Mouse (Mus musculus) hindlimb bud, embryonic 11.5 days (tissue): ENCODE data around the gene Insl5.

Source experiments
- DNase-seq: peaks from one replicate; pipeline ENCODE4 v3.0.0-alpha.2; 2012; ENCODE audit warnings: low read depth, low spot score; ENCODE audit errors: extremely low spot score

Gene Insl5

DNA sequence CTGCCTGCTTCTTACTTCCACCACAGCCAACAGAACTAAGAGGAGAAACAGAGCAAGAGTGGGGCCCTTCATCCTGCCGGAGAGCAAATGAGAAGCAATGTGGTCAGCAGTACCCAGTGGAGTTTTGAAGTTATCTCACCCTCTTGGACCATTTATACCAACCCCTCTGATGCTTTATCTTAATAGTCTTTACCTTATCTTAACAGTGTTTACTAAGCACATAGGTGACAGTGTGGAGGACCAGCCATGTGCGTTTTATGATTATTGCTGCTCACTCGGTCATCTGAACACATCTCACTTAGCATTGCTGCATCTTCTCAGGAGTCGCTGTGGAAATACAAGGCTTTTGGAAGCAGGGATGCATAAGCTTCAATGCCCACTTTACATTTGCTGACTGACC lies at the start of gene Insl5:
Insl5 (minus strand) TSS at position 222 of the 400 bp plus-strand sequence.
- no peak for DNase-seq

DNA sequence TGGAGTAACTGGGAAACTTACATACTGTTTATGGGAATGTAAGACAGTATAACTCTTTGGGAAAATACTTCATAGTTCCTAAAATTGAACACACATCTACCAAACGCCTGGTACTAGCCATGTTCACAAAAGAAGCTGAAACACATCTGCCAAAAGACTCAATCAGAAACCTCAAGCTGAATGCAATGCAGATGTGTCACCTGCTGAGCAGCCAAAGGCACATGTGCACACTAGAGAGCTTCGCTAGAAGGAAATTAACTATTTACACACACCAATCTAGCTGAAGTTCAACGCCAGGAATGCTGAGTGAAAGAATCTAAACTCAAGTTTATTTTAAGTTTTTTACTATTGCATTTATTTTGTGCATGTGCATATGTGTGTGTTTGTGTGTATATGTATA lies 44.0 kb upstream of the Insl5 start:
- DNase-seq: no peak

DNA sequence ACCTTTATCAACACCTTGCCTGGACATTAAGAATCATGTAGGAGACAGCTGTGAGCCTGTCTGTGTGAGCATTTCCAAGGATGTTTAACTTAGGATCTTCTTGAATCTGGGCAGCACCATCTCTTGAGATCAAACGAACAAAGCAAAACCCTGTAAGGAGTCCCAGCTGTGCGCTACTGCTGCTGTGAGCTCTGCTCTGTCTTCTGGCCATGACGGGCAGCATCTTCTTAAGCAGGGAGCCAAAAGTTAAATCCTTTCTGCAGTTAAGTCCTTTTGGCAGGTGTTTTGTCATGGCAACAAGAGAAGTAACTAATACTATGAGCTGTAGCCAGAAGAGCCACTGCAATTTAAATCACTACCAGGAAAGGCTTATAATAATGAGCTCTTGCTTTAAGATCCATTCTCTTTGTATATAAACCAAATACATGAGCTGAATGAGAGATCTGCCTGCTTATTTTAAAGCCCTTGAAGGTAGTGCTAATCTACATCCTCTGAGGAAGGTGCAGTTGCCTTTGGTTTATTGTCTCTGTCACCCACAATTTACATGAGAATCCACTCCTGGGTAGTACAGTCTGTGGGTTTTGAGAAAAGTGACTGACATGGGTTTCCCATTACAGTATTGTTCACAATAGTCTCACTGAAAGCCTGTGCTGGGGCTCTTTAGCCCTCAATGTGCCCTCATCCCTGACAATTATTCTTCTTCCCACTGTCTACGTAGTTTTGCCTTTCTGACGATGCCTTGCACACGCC lies 41.4 kb upstream of the Insl5 start:
- no peak for DNase-seq

DNA sequence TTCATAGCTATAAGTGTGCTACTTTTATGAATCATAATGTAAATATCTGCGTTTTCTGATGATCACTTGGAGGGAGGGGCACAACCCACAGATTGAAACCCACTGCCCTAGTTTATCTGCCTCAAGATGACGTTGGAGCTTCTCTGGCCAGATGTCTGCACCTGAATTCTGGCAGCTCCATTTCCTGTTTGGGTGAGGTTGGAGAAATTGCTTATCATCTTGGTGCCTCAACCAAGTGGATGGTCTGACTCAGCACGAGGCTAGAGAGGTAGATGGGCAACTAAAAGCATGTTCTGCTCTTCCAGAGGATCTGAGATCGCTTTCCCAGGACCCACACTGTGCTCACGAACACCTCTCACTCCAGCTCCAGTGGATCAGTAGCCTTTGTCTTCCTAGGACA lies 38.3 kb upstream of the Insl5 start:
- DNase-seq: no peak

DNA sequence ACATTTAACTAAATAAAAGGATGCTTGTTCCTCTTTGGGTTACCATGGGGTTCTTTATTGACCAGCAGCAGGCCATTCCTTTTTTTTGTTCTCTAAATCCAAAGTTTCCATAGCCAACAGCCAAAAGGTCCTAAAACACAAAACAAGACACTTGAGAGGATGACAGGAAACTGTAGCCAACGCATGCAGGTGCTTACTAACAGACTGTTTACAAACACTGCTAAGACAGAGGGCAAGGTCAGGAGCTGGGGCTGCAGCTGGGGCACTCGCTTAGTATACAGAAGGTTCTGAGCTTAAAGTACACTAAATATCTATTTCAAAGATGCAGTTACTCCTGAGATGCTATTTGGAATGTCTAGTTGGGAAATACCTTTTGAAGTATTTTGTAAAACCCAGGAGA lies 37.8 kb upstream of the Insl5 start:
- no peak for DNase-seq

DNA sequence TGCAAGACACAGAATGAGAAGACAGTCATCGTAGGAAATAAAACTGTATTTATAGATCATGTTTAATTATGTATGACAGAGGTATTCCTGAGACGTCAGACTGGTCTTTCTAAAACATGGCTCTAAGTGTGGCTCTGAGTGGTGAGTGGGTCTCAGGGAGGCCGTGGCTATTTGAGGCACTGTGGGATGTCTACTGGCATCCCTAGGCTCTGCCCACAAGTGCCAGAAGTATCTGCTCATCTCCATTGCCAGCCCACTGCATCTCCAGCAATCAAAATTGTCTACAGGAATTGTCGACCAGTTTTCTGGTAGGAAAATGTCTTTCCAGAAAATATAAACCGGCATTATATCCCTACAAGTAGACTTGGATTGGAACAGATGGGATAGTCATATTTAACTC lies 30.3 kb upstream of the Insl5 start:
- DNase-seq: no peak

DNA sequence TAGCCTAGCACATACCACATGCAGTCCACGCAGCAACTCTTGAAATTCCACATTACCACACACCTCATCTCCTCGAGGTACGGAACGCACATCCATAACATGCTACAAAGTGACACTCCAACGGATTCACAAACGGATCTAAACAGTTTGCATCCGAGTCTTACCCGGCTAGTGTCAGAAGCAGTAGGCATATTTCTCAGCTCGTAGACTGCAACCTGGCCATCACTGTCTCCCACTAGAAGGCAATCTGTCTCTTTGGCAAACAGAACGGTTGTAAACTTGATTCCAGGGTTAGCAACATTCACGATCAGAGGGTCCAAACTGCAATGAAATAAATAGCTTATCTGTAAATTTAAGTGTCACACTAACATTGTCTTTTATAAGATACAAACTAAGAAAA lies 21.4 kb upstream of the Insl5 start:
- DNase-seq: no peak

DNA sequence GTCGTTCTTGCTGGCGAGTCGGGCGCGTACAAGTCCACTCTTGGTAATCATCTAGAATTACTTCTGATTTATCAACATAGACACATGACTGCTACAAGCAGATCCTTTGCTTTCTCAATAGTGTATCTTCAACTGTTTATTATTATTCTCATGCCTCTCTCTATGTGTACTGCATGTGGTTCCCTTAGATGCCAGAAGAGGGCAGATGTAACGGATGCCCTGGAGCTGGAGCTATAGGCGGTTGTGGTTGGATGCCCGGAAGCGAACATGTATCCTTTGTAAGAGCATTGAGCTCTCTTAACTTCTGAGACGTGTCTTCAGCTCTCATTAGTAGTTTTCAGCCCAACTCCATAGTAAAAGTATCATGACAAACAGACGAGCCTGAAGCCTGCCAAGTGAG lies 16.4 kb upstream of the Insl5 start:
- no peak for DNase-seq

DNA sequence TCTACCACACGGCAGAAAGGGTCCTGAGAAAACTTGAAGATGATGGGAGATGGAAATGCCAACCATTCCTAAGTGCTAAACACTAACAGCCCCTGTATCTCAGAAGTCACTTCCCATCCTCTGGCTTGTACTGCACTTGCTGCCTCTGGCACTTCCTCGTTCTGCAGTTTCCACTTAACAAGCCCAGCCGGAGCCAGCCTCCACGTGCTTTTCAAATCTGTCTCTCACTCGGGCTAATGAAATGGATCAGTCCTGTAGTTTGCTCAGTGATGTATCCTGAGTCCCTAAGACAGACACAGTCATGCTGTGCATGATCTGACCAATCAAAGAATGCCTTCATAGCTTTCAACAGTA lies 13.2 kb upstream of the Insl5 start:
- DNase-seq: no peak

DNA sequence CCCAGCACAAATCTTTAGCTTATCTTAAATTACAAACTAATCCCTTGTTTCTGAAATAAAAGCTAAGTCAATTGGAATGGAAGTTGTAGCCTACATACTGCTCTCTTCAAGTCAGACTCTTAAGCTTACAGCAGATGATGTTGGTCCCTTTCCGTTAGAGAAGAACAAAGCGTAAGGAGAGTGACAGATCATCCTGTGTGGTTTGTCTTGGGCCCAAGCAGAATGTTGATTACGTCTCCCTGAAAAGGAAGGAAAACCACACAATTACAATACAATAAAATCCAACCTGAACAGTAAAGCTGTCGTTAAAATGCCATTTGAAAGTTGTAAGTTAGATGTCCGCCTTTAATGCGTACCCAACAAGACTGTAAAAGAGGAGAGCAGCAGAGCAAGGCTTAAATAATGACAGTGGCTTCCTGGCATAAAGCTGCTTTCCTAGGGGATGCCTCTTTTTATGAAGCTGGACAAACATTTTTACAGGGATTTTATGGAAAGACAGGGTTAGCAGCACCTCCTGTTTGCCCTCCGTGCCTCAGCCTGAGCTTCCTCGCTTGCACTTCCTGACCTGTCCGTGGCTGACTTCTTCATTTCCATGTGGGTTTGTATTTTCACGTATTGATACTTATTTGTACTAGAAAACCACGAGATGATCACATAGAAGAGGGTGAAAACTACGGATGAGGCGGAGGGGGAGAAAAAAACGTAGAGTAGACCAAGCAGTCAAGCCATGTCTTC lies 12.6 kb upstream of the Insl5 start:
- DNase-seq: no peak

DNA sequence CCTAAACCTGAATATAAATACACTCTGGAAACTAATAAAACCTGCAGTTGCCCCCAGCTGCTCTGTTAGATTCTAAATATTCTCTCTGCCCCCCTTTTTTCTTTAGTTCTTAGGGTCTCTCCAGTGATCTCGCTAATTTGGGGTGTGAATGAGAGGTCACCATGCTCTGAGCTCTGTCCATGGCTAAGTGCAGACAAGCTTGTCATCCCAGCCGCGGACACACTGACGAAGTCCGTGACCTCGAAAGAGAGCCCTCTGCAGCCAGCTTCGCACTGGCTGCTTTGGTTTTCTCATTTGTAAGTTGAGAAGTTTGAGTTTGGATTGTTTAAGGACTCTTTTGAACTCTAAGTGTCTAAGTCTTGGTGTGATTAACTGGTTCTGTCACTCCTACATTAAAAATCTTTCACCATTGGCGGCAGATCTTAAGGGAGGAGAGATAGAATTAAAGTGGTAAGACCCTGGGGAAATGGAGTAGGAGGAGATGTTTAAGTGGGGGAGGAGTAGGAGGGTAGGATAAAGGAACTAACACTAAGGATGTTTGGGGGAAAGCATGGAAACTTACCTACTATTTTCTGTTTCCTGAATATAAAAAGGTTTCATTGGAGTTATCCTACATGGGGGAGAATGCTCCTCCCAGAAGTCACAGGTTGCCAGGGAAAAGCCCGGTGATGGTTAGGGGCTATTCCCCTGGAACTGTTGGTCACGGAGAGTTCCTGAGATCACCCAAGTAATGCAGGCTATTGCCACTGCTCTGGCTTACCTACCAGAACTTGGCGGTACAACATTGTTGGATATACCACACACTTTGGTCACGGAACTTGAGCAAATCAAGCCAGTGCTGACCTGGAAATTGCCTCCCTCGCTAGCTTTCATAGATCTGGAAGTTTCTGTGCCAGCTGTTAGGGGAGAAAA lies 1.8 kb upstream of the Insl5 start:
- DNase-seq: no peak

DNA sequence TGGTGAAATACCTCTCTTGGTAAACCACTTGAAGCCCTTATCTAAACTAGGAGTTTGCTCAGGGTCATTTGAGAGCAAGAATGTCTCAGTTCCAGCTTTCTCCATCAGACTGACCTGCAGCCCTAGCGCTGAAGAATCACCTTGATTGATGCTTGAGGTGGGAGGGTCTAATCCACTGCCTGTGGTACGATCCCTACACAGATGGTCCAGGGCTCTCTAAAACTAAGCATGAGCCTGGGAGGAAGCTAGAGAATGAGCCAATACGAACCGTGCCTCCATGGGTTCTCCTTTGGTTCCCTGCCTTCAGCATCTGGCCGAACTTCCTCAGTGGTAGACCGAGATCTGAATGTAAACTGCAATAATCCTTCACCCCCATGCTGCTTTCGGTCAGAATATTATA lies 1.1 kb upstream of the Insl5 start:
- DNase-seq: no peak

DNA sequence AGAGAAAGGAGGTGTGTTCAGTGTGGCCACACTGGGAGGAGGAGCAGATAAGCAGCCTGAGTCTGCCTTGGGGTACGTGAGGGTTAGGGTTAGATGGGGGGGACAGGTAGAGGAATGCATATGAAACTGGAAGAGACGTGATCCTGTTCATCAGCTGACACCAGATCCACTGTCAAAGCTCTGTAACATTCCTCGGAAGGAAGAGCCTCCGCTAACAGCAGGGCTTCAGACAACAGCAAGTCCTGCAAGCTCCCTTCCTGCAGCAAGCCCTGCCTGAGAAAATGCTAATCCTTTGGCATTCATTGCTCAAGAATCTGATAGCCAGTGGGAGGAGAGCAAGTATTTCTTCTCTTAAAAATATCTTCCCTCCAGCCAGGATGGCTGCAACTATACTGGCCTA lies 13.2 kb downstream of the Insl5 start:
- DNase-seq: no peak

DNA sequence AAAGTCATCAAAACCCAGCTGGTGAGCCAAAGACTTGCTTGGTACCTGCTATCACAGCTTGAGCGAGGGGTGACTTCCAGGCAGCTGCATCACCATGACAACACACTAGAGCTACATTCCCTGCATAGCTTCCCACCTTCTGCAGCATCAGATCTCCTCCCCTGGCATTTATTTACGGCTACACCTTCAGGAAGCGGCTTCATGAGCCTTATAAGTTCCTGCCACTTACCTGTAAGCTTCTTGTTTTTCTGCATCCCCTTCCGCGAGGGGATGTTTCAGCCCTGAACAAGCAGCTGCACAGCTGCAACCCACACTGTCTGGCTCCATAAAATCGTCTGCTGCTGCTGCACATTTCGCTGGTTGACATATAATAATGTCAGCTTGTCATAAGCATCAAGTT lies 14.8 kb downstream of the Insl5 start:
- no peak for DNase-seq

DNA sequence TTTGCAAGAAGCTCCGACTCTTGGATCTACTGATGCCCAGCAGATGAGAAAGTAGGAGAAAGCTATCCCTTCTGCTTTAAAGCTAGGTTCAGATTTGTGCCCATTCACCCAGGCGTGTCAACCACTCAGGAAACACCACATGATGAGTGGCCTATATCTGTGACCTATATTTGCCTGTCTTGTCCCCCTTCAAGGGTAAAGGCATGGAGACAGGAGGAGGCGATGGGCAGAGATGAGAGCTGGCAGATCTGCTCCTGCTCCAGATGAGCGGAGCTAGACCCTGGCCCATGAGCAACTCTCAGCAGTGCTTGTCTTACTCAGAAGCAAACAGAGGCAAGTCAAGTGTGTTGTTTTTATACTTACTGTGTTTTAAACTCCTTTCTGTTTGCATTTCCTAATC lies 15.9 kb downstream of the Insl5 start:
- DNase-seq: no peak

DNA sequence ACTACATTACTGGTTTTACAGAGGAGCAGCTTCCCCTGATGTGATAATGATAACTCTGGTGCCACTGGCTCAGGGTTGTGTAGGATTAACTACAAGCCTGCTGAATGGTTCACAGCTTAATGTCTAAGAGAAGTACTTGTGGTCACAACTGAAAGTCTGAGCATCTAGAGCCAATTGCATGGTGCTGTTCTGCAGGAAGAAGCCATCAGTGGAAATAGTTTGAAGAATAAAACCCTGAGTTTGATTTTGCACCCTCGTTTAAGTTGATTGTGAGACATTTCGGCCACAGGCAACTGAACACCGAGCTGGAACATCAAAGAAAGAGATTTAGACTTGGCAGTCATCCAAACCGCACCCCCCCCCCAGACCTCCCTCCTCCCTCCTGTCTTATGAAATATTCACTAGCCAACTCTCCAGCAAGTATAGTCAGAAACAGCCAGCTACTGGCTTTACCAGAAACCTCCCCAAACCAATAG lies 19.7 kb downstream of the Insl5 start:
- no peak for DNase-seq

DNA sequence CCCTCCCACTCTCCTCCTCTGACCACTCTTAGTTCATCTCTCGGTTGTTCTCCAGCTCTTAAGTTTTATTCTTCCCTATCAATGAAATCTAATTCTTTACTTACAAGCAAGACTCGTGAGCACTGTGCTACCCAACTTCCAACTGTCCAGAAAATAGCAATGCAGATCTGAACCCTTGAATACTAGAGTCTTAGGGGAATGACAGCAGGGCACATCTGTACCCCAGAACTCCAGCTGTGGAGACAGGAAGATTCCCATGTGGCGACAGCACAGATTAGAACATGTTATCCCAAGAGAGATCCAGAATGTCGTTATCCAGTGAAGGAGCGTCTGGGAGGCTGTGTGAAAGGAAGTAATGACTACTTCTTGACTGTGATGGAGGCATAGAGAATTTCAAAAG lies 20.4 kb downstream of the Insl5 start:
- DNase-seq: no peak

DNA sequence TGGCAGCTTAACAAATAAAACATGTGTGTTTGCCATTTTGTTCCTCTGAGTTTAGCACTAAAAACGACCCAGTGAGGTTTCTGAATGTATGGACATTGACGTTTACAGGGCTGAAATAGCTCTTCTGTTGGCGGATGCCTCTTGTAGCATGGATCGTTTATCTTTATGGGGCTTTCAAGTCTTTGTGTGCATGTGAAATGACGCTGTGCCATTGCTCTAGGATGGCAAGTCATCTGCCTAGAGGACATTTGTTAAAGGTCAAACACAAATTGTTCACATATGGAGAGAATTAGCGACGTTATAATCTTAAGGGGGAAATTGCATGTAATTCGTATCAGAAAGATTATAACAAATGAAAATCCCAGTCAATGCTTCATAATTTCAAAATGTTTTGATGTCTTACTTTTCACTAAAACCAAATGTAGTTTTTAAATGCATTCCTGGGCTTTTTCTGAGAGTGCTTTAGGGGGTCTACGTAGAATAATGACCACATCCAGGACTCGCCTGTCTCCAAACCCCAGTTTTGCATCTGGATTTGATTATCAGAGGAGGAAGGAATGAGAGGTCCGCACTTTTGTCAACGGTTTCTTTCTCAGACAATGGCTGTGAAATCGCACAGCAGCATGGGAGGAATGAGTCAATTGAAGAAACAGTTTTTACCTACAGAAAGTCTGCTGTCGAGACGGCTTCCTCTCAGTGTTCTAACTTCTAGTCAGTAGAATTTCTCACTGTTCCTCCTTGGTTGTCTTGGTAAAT lies 21.3 kb downstream of the Insl5 start:
- peak; percentile 91 for DNase-seq

DNA sequence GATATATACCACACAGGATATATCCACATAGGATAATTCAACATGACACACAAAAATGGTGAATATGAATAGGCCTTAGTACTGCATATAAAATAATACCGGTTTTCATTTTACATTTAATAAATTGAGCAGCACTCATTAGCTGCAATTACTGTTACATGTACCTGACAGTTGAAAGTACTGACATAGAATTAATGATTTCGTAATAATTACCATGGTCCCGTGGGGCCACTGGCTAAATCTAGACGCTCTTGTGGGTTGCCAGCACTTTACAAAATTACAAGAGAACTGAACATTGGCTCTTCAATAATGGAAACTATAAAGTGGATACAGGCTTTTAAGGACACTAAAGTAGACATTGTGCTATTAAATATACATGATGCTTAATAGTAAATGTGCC lies 22.0 kb downstream of the Insl5 start:
- no peak for DNase-seq

DNA sequence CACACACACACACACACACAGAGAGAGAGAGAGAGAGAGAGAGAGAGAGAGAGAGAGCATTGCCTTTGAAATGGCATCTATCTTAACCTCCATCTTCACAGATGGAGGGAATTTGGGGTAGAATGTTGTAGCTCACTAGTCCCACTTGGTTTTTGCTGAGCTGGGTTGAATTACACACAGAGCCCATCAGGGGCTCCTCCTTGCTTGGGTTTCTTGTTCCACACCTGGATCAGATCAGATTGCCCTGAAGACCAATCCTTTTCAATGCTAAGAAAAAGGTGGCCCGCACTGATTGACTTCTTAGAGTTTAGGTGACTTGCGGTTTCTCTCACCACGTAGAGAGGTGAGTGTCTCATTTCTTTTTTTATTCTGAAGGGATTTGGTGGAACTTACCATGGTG lies 35.0 kb downstream of the Insl5 start:
- DNase-seq: no peak
